Mouse (Mus musculus) thymus, adult 2 months (tissue): ENCODE data around the gene Aamdc.

ENCODE experiments used
- CTCF ChIP-seq: fragments of 200-500 bp; IDR thresholded peaks from 2 replicates; pipeline ENCODE4 v1.5.1; 2012; ENCODE audit warnings: mild to moderate bottlenecking, control low read depth, low read length, moderate library complexity, borderline replicate concordance; ENCODE audit not compliant: control insufficient read depth, poor library complexity, insufficient read depth; ENCODE audit errors: extremely low read depth
- POLR2A ChIP-seq: fragments of 200-500 bp; IDR thresholded peaks from 2 replicates; pipeline ENCODE4 v1.6.1; 2012; ENCODE audit warnings: mild to moderate bottlenecking, low read length, control low read depth, moderate library complexity; ENCODE audit not compliant: control insufficient read depth, poor library complexity, insufficient read depth; ENCODE audit errors: extremely low read depth

GRCm38 (mm10) chr7:97569372-97569771 lies 9.9 kb downstream of the Aamdc start:
- TF ChIP-seq POLR2A (no peak), CTCF (no peak)
